ENCODE assay signal across 13 mouse cellular contexts in the genomic region with DNA sequence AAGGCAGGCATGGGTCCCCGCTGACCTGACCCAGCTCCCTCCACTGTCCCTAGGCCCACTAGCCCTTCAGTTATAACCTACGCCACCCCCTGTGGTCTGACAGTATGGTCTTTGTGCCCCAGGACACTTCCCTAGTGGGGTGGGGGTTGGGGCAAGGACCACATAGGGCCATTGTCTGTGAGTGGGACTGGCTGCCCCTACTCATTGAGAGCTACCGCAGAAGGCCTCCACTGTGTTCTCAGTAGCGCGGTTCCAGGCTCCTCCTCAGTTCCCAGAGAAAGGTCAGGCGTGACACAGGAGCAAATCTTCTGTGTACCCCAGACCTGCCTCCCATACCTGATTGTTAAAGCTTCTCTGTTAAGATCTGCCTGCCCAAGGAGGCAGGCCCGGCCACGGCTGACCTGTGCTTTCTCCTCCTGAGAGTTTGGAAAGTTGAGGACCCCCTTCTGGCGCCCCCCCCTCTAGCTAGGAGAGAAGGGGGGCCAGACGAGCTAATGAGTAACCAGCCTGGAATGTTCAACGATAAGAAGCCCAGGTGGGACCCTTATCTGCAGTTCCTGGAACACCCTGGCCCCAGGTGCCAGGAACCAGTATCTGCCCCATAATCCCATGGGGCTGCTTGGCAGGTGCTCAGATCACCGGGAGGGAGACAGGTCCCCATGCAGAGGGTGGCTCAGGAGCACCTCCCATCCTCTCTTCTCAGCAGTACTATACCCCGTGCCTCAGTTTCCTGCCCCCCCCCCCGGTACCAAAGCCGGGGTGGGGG. TPM values are rescaled to one million over a fixed set of nuclear protein-coding genes. Genes with fewer than 3 reads are reported as not detected.
DNase-seq lines count a peak whose midpoint lies in the region; ATAC-seq and TF ChIP-seq lines count a peak whose summit lies in the region.
"Had no signal": no experiment of that assay in that cellular context is flagged by ENCODE, and none has a peak within 500 bp of the region (broad histone marks: within the 10 kb centered on the region; RNA-seq: fewer than 3 reads in every experiment).

No protein-coding gene starts in this region.

- 64% methylated on average over 14 of the region's 15 CpGs for WGBS in heart, embryonic 16.5 days
- WGBS in lung, embryonic 14.5 days, result 46% methylated on average over 14 of the region's 15 CpGs
- WGBS in intestine, postnatal 0 days, result 28% methylated on average over 14 of the region's 15 CpGs

- H3K9me3 ChIP-seq in heart, embryonic 16.5 days (replicated peaks; ENCODE audit: control insufficient read depth, low read length), result no peaks in the 10 kb centered on the region
- H3K9me3 ChIP-seq in lung, embryonic 14.5 days (ENCODE audit: low read depth, low read length), result no peaks in the 10 kb centered on the region
- no peaks in the 10 kb centered on the region for H3K9me3 ChIP-seq in intestine, postnatal 0 days (ENCODE audit: control insufficient read depth)

- no peaks in the 10 kb centered on the region for H3K36me3 ChIP-seq in heart, embryonic 16.5 days (ENCODE audit: control insufficient read depth, insufficient read depth)
- peaks cover 50% of the 10 kb centered on the region for H3K36me3 ChIP-seq in lung, embryonic 14.5 days (ENCODE audit: insufficient read depth)
- peaks cover 11% of the 10 kb centered on the region; the same call in 1 of the 2 replicates for H3K36me3 ChIP-seq in intestine, postnatal 0 days (ENCODE audit: control insufficient read depth, insufficient read depth)

- no peak overlapping the region for H3K4me3 ChIP-seq in heart, embryonic 16.5 days (ENCODE audit: low read length)
- no peak overlapping the region for H3K4me3 ChIP-seq in lung, embryonic 14.5 days (ENCODE audit: low read depth, low read length)
- H3K4me3 ChIP-seq in intestine, postnatal 0 days (ENCODE audit: low read depth, low read length), result no peak overlapping the region

- DNase-seq in heart, adult 9 months (ENCODE audit: low spot score in 2 of 2), result no peak
- peak; percentile 69 for DNase-seq in lung, embryonic 14.5 days
- no peak for DNase-seq in lung, postnatal 14 days
- DNase-seq in telencephalon, adult 2 months (ENCODE audit: low read depth, low spot score), result peak; percentile 38
- no peak for DNase-seq in cerebellum, adult 18-20 months
- DNase-seq: cerebellum, postnatal 14 days; forebrain, postnatal 0 days; thymus, postnatal 4 days had no signal

- no peak overlapping the region for H3K4me2 ChIP-seq in heart, embryonic 16.5 days (ENCODE audit: low read depth, low read length)
- H3K4me2 ChIP-seq in lung, embryonic 14.5 days, result peak overlapping the region; percentile 11; the same call in 1 of the 2 replicates
- H3K4me2 ChIP-seq in intestine, postnatal 0 days (replicated peaks; ENCODE audit: low read depth), result no peak overlapping the region

- H3K9ac ChIP-seq in heart, embryonic 16.5 days (ENCODE audit: low read length), result no peak overlapping the region
- no peak overlapping the region; the same call in 1 of the 2 replicates for H3K9ac ChIP-seq in lung, embryonic 14.5 days
- H3K9ac ChIP-seq in intestine, postnatal 0 days (ENCODE audit: low read depth, low read length), result peak overlapping the region; percentile 7; the same call in 1 of the 2 replicates
- H3K9ac ChIP-seq: forebrain, postnatal 0 days had no signal

- H3K4me1 ChIP-seq in heart, embryonic 16.5 days (ENCODE audit: control insufficient read depth, insufficient read depth, low read length), result peaks cover 25% of the 10 kb centered on the region
- H3K4me1 ChIP-seq in lung, embryonic 14.5 days (ENCODE audit: insufficient read depth), result peaks cover 18% of the 10 kb centered on the region
- H3K4me1 ChIP-seq in intestine, postnatal 0 days (replicated peaks; ENCODE audit: control insufficient read depth, insufficient read depth, low read length), result peaks cover 16% of the 10 kb centered on the region; the same call in 1 of the 2 replicates

- no peak overlapping the region for H3K27ac ChIP-seq in heart, embryonic 16.5 days (ENCODE audit: low read length)
- peak overlapping the region; percentile 84 for H3K27ac ChIP-seq in lung, embryonic 14.5 days (ENCODE audit: low read depth)
- peak overlapping the region; percentile 68 for H3K27ac ChIP-seq in intestine, postnatal 0 days (ENCODE audit: low read depth, low read length)
- H3K27ac ChIP-seq: macrophage had no signal

- TF ChIP-seq CTCF in lung, embryonic 14.5 days (IDR thresholded peaks at IDR 0.05; ENCODE audit: low read depth), result no peak
- TF ChIP-seq CTCF in intestine, postnatal 0 days (IDR thresholded peaks at IDR 0.05; ENCODE audit: low read depth), result no peak

- ATAC-seq in heart, embryonic 16.5 days (replicated peaks; ENCODE audit: extremely low read depth, insufficient read depth, low FRiP score), result 0 out of 2 replicates have a peak, but pooled peaks have one; percentile 15
- peak; percentile 42 for ATAC-seq in lung, embryonic 14.5 days (ENCODE audit: insufficient read depth)
- ATAC-seq in intestine, postnatal 0 days, result peak; percentile 67
- ATAC-seq: forebrain, postnatal 0 days had no signal

- H3K27me3 ChIP-seq in heart, embryonic 16.5 days (ENCODE audit: control insufficient read depth, insufficient read depth, low read length), result no peaks in the 10 kb centered on the region
- no peaks in the 10 kb centered on the region for H3K27me3 ChIP-seq in lung, embryonic 14.5 days (ENCODE audit: insufficient read depth, low read length)
- H3K27me3 ChIP-seq in intestine, postnatal 0 days (replicated peaks; ENCODE audit: control insufficient read depth, insufficient read depth, low read length), result no peaks in the 10 kb centered on the region

RNA-seq across cellular contexts. Expression of gene Lgals2, which starts 5.1 kb away (rescaled TPM):
- 2.2 TPM in 1 of 2 replicates, not detected in the other for polyA plus RNA-seq in heart, embryonic 16.5 days (2015; fragmentation: Nextera tagmentation; extraction: Ambion mirVana)
- polyA plus RNA-seq in lung, embryonic 14.5 days (2014; fragmentation: Nextera tagmentation; extraction: Ambion mirVana), result 0.34 TPM in 1 of 2 replicates, not detected in the other
- 787 and 833 TPM in 2 replicates for polyA plus RNA-seq in intestine, postnatal 0 days (2015; fragmentation: Nextera tagmentation; extraction: Ambion mirVana)
- polyA plus RNA-seq: forebrain, postnatal 0 days; limb, embryonic 11.5 days; macrophage had no signal

RNA-seq across cellular contexts. Expression of gene Cdc42ep1, which starts 7.8 kb away (rescaled TPM):
- 29.4 and 38.7 TPM in 2 replicates for polyA plus RNA-seq in heart, embryonic 16.5 days (2015; fragmentation: Nextera tagmentation; extraction: Ambion mirVana)
- polyA plus RNA-seq in lung, embryonic 14.5 days (2014; fragmentation: Nextera tagmentation; extraction: Ambion mirVana), result 93.2 and 101 TPM in 2 replicates
- polyA plus RNA-seq in intestine, postnatal 0 days (2015; fragmentation: Nextera tagmentation; extraction: Ambion mirVana), result 16.8 and 17.0 TPM in 2 replicates
- polyA plus RNA-seq: macrophage had no signal

RNA-seq across cellular contexts. Expression of gene Gga1, which starts 26.7 kb away (rescaled TPM):
- 44.9 and 48.9 TPM in 2 replicates for polyA plus RNA-seq in heart, embryonic 16.5 days (2015; fragmentation: Nextera tagmentation; extraction: Ambion mirVana)
- 50.9 and 57.0 TPM in 2 replicates for polyA plus RNA-seq in lung, embryonic 14.5 days (2014; fragmentation: Nextera tagmentation; extraction: Ambion mirVana)
- polyA plus RNA-seq in intestine, postnatal 0 days (2015; fragmentation: Nextera tagmentation; extraction: Ambion mirVana), result 40.1 TPM in 2 replicates

RNA-seq across cellular contexts. Expression of gene Card10, which starts 47.4 kb away (rescaled TPM):
- polyA plus RNA-seq in heart, embryonic 16.5 days (2015; fragmentation: Nextera tagmentation; extraction: Ambion mirVana), result 6.3 and 7.4 TPM in 2 replicates
- polyA plus RNA-seq in lung, embryonic 14.5 days (2014; fragmentation: Nextera tagmentation; extraction: Ambion mirVana), result 7.8 and 8.5 TPM in 2 replicates
- 3.2 and 3.9 TPM in 2 replicates for polyA plus RNA-seq in intestine, postnatal 0 days (2015; fragmentation: Nextera tagmentation; extraction: Ambion mirVana)
- polyA plus RNA-seq: macrophage had no signal

RNA-seq across cellular contexts. Expression of gene Gm49510, which starts 49.2 kb away (rescaled TPM):
- 0.20 and 0.41 TPM in 2 replicates for polyA plus RNA-seq in heart, embryonic 16.5 days (2015; fragmentation: Nextera tagmentation; extraction: Ambion mirVana)
- 0.18 and 0.70 TPM in 2 replicates for polyA plus RNA-seq in lung, embryonic 14.5 days (2014; fragmentation: Nextera tagmentation; extraction: Ambion mirVana)
- polyA plus RNA-seq in intestine, postnatal 0 days (2015; fragmentation: Nextera tagmentation; extraction: Ambion mirVana), result 0.21 TPM in 1 of 2 replicates, not detected in the other
- polyA plus RNA-seq: brain, embryonic 14.5 days; forebrain, postnatal 0 days; macrophage had no signal

Comparison
In these comparisons a context has a peak if more than half of its experiments do, and no peak if none do; other contexts are left out.
1. DNase-seq: peak in lung, embryonic 14.5 days (single experiment) and telencephalon, adult 2 months (single experiment); none in heart, adult 9 months (0 of 2), lung, postnatal 14 days (single experiment) and cerebellum, adult 18-20 months (0 of 2).
2. ATAC-seq: peak in every context shown above with its lines; median percentile 67 in intestine, postnatal 0 days; 42 in lung, embryonic 14.5 days; 15 in heart, embryonic 16.5 days.
3. RNA of gene Lgals2, which starts 5.1 kb away (polyA plus RNA-seq): 787 to 833 TPM in intestine, postnatal 0 days; 2.2 TPM in heart, embryonic 16.5 days and 0.34 TPM in lung, embryonic 14.5 days; every median in the first group is over 100 times any median in the second.